Mouse (Mus musculus) myocyte (in vitro differentiated cells): ENCODE measurements around the gene Mink1.

Experiments used
- REST ChIP-seq: IDR thresholded peaks from one replicate; pipeline ENCODE4 v1.6.1; 2011; ENCODE audit warnings: mild to moderate bottlenecking, control low read depth, moderate library complexity; ENCODE audit not compliant: insufficient read depth, insufficient read length
- TCF3 ChIP-seq: IDR thresholded peaks from one replicate; pipeline ENCODE4 v1.6.1; 2011; ENCODE audit warnings: low read depth, control low read depth; ENCODE audit not compliant: insufficient read length

DNA sequence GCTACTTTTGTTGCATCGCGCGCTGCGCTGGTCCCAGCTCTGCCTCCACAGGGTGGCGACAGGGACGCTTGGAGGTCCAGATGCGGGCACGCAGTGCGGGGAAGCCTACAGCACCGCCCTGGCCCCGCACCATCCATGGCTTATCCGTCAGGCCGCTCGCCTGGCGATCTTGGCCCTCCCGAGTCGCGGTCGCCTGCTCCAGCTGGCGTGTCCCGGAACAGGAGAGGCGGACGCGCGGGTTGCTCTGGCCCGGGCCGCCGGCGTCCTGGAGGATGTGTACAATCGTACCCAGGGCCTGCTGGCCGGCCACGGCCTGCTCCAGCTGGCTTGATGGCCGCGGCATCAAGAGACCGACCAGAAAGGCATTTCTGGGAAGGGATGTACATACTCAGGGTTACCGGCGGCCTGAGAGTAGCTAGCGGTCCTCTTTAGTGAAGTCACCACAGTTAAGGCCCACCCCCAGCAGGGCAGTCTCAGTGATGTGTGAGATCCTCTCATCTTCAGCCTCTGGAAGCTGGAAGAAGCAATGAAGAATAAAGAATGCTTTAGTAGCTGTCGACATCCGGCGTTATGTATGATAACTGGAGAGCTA, 42.4 kb upstream of the Mink1 start:
- TF ChIP-seq REST (no peak), TCF3 (no peak)
